Mouse (Mus musculus) cortical plate, adult 2 months (tissue): ENCODE results near the gene Sdhaf1.

Experiments
- CTCF ChIP-seq: fragments of 200-500 bp; IDR thresholded peaks from 2 replicates; pipeline ENCODE4 v1.5.1; 2011; ENCODE audit warnings: mild to moderate bottlenecking, control low read depth, low read length; ENCODE audit not compliant: insufficient read depth; ENCODE audit errors: extremely low read depth
- POLR2A ChIP-seq: fragments of 200-500 bp; IDR thresholded peaks from 2 replicates; pipeline ENCODE4 v1.6.1; 2011; ENCODE audit warnings: mild to moderate bottlenecking, low read length, control low read depth; ENCODE audit not compliant: insufficient read depth; ENCODE audit errors: extremely low read depth

DNA sequence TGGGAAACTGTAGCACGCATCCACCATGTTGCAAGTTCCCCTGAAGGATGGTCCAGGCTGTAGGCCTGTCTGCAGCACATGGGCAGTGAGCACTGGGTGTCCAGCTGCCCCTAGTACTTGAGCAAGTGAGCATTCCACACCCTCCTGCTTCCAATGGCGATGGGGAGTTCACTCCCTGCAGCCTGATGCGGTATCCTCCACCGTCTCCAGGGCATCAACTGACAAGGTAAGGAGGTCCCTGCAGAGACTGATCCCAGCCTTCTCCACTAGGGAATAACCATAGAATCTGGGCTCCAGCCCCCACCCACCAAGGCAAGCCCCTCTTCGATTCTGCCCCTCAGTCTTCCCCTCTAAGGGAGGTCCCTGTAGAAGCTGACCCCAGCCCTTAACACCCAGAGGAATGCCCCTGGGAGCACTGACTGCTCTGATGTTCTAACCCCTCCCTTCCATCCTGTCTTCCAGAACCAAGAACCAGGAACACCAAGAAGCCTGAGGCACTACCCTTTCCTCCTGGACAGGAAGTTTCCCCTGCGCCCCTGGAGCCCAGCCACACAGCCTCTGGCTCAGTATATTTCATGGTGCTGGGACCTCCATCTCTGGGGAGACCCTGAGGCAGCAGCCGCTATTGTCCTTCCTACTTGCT lies 34.5 kb downstream of the Sdhaf1 start:
- TF ChIP-seq POLR2A (no peak), CTCF (no peak)
